Mouse (Mus musculus) megakaryocyte, embryonic 14.5 days (primary cell): Measurements from ENCODE around the gene Psmg3.

Source experiments
- FLI1 ChIP-seq: IDR thresholded peaks from 2 replicates; pipeline ENCODE4 v1.6.1; 2012; ENCODE audit warnings: low read length, inconsistent platforms, mixed read lengths
- GATA1 ChIP-seq: IDR thresholded peaks from 3 replicates; pipeline ENCODE4 v1.6.1; 2012; ENCODE audit warnings: mixed read lengths, low read length, inconsistent platforms, borderline replicate concordance

DNA sequence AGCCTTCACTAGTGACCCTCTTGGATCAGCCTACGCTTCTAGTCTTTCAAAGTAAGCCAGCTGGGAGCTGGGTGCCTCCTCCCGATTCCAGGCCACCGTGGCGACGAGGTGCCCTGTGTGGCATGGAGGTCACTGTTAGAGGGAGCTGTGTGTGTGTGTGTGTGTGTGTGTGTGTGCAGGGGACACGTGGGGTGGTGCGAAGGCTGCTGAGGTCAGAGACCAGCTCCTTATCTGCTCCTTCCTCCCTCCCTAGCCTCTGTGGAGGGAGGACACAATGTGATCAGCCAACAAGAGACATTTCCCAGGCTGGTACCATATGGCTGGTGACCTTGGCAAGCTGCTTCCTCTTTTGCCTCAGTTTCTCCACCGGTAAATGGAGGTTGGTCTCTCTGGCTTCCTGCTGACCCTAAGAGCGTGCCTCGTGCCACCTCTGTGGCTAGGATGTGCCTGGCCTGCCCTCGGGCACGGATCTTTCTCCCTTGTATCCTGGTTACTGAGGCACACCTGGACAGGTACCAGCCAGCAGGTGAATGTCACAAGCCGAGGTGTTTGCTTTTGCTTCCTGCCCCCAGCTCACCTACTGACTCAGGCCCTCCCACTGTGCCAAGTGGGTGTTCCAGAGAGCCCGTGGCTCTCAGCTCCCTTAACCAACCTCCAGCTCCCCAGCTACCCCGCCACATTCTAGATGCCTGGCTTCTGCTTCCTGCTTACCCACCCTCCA is 14.8 kb downstream of the Psmg3 start:
- no peak for TF ChIP-seq GATA1
- TF ChIP-seq FLI1, result no peak
